Mouse (Mus musculus): ENCODE measurements at regions not wholly inside any gene's neighbourhood (a gene's known extent, or its start where the extent isn't known, plus 50 kb on each side); places are given as distances from the start of the nearest gene placed in this dataset.

- Histone ChIP-seq H3K4me3 (ENCODE audit: insufficient read depth, low read depth, low read length) (no peak overlapping the region), H3K79me2 (ENCODE audit: control insufficient read depth, insufficient read depth, low read length) (no peaks in the 10 kb centered on the region), H3K36me3 (ENCODE audit: control insufficient read depth, insufficient read depth, low read length) (no peaks in the 10 kb centered on the region), H3K4me1 (ENCODE audit: control insufficient read depth, insufficient read depth, low read length) (no peaks in the 10 kb centered on the region), H3K9ac (ENCODE audit: low read depth, low read length) (no peak overlapping the region), H3K27ac (replicated peaks; ENCODE audit: insufficient read depth, low read depth, low read length) (no peak overlapping the region), H3K27me3 (ENCODE audit: control insufficient read depth, insufficient read depth, low read length) (no peaks in the 10 kb centered on the region)
- TF ChIP-seq POLR2A (IDR thresholded peaks at IDR 0.05; ENCODE audit: extremely low read depth, insufficient read depth, low read length): no peak
- TF ChIP-seq CTCF (IDR thresholded peaks at IDR 0.05; ENCODE audit: low read depth, low read length): no peak
- DNase-seq (ENCODE audit: extremely low read depth, low read depth, low spot score): no peak
- 72% methylated on average over 3 of the region's 3 CpGs for WGBS
These were observed 165.3 kb upstream of the Lrrc3b start for GRCm38 (mm10) chr14:15603954-15604523.

DNA sequence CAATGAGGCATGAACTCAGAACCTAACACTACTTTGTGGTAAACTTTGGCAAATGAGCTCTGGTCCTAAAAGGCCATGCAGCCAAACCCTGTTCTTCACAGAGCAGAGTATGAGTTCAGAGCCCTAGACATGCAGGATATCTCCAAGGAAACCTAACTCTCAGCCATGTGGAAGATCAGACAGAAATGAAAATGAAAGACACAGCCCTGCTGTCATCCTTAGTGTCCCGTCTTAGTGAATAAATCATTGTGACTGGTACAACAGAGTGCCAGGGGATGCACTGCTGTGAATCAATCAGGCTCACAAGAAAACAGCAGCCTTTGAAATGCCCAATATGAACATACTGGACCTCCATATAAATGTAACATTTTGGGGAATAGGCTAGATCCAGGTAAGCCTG lies 171.4 kb upstream of the Lrrc3b start:
- TF ChIP-seq CTCF (IDR thresholded peaks at IDR 0.05; ENCODE audit: low read depth, low read length): no peak
- no peak for TF ChIP-seq POLR2A (IDR thresholded peaks at IDR 0.05; ENCODE audit: extremely low read depth, insufficient read depth, low read length)
- H3K27me3 ChIP-seq (ENCODE audit: control insufficient read depth, insufficient read depth, low read length): no peaks in the 10 kb centered on the region
- WGBS: 76% methylated on average over 1 of the region's 1 CpGs
- H3K36me3 ChIP-seq (ENCODE audit: control insufficient read depth, insufficient read depth, low read length): no peaks in the 10 kb centered on the region
- H3K9ac ChIP-seq (ENCODE audit: low read depth, low read length): no peak overlapping the region
- H3K27ac ChIP-seq (replicated peaks; ENCODE audit: insufficient read depth, low read depth, low read length): no peak overlapping the region
- DNase-seq (ENCODE audit: extremely low read depth, low read depth, low spot score): no peak
- no peaks in the 10 kb centered on the region for H3K4me1 ChIP-seq (ENCODE audit: control insufficient read depth, insufficient read depth, low read length)
- H3K79me2 ChIP-seq (ENCODE audit: control insufficient read depth, insufficient read depth, low read length): no peaks in the 10 kb centered on the region
- no peak overlapping the region for H3K4me3 ChIP-seq (ENCODE audit: insufficient read depth, low read depth, low read length)

DNA sequence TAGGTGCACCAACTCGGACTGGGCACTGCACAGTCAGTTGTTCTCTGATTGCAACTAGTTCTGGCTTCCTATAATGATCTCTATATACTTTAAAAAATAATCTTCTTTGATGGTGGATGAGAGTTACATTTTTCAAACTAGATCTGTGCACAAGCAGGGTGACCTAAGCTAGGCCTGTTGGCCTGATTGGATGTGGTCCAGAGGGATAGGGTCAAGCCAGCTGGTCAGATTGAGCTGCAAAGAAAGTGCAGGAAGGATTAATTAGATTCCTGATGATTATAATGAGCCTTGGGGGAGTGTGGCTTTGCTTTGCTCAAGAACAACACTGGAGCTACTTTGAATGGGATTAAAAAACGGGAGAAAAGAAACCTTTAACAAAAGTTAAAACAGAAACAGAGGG lies 195.8 kb upstream of the Lrrc3b start:
- WGBS: 31% methylated on average over 2 of the region's 2 CpGs
- H3K4me1 ChIP-seq (ENCODE audit: control insufficient read depth, insufficient read depth, low read length): no peaks in the 10 kb centered on the region
- DNase-seq (ENCODE audit: extremely low read depth, low read depth, low spot score): no peak
- H3K27ac ChIP-seq (replicated peaks; ENCODE audit: insufficient read depth, low read depth, low read length): no peak overlapping the region
- TF ChIP-seq CTCF (IDR thresholded peaks at IDR 0.05; ENCODE audit: low read depth, low read length) (no peak), POLR2A (IDR thresholded peaks at IDR 0.05; ENCODE audit: extremely low read depth, insufficient read depth, low read length) (no peak)
- no peaks in the 10 kb centered on the region for H3K36me3 ChIP-seq (ENCODE audit: control insufficient read depth, insufficient read depth, low read length)
- H3K9ac ChIP-seq (ENCODE audit: low read depth, low read length): no peak overlapping the region
- no peaks in the 10 kb centered on the region for H3K27me3 ChIP-seq (ENCODE audit: control insufficient read depth, insufficient read depth, low read length)
- no peaks in the 10 kb centered on the region for H3K79me2 ChIP-seq (ENCODE audit: control insufficient read depth, insufficient read depth, low read length)
- no peak overlapping the region for H3K4me3 ChIP-seq (ENCODE audit: insufficient read depth, low read depth, low read length)

GRCm38 (mm10) chr14:15637681-15638080 lies 198.9 kb upstream of the Lrrc3b start:
- no peaks in the 10 kb centered on the region for H3K36me3 ChIP-seq (ENCODE audit: control insufficient read depth, insufficient read depth, low read length)
- H3K27ac ChIP-seq (replicated peaks; ENCODE audit: insufficient read depth, low read depth, low read length): no peak overlapping the region
- no peak for DNase-seq (ENCODE audit: extremely low read depth, low read depth, low spot score)
- no peak overlapping the region for H3K9ac ChIP-seq (ENCODE audit: low read depth, low read length)
- no peaks in the 10 kb centered on the region for H3K79me2 ChIP-seq (ENCODE audit: control insufficient read depth, insufficient read depth, low read length)
- no peaks in the 10 kb centered on the region for H3K4me1 ChIP-seq (ENCODE audit: control insufficient read depth, insufficient read depth, low read length)
- 64% methylated on average over 2 of the region's 2 CpGs for WGBS
- no peak for TF ChIP-seq POLR2A (IDR thresholded peaks at IDR 0.05; ENCODE audit: extremely low read depth, insufficient read depth, low read length)
- TF ChIP-seq CTCF (IDR thresholded peaks at IDR 0.05; ENCODE audit: low read depth, low read length): no peak
- H3K4me3 ChIP-seq (ENCODE audit: insufficient read depth, low read depth, low read length): no peak overlapping the region
- H3K27me3 ChIP-seq (ENCODE audit: control insufficient read depth, insufficient read depth, low read length): no peaks in the 10 kb centered on the region

GRCm38 (mm10) chr14:15638869-15639268 lies 200.1 kb upstream of the Lrrc3b start:
- no peak for TF ChIP-seq CTCF (IDR thresholded peaks at IDR 0.05; ENCODE audit: low read depth, low read length)
- no peak for TF ChIP-seq POLR2A (IDR thresholded peaks at IDR 0.05; ENCODE audit: extremely low read depth, insufficient read depth, low read length)
- Histone ChIP-seq H3K4me1 (ENCODE audit: control insufficient read depth, insufficient read depth, low read length) (no peaks in the 10 kb centered on the region), H3K4me3 (ENCODE audit: insufficient read depth, low read depth, low read length) (no peak overlapping the region), H3K36me3 (ENCODE audit: control insufficient read depth, insufficient read depth, low read length) (no peaks in the 10 kb centered on the region), H3K27me3 (ENCODE audit: control insufficient read depth, insufficient read depth, low read length) (no peaks in the 10 kb centered on the region), H3K79me2 (ENCODE audit: control insufficient read depth, insufficient read depth, low read length) (no peaks in the 10 kb centered on the region), H3K9ac (ENCODE audit: low read depth, low read length) (no peak overlapping the region), H3K27ac (replicated peaks; ENCODE audit: insufficient read depth, low read depth, low read length) (no peak overlapping the region)
- WGBS: 86% methylated on average over 1 of the region's 1 CpGs
- DNase-seq (ENCODE audit: extremely low read depth, low read depth, low spot score): no peak

- 46% methylated on average over 2 of the region's 2 CpGs for WGBS
- Histone ChIP-seq H3K79me2 (ENCODE audit: control insufficient read depth, insufficient read depth, low read length) (no peaks in the 10 kb centered on the region), H3K4me3 (ENCODE audit: insufficient read depth, low read depth, low read length) (no peak overlapping the region), H3K27ac (replicated peaks; ENCODE audit: insufficient read depth, low read depth, low read length) (no peak overlapping the region), H3K36me3 (ENCODE audit: control insufficient read depth, insufficient read depth, low read length) (no peaks in the 10 kb centered on the region), H3K4me1 (ENCODE audit: control insufficient read depth, insufficient read depth, low read length) (no peaks in the 10 kb centered on the region), H3K27me3 (ENCODE audit: control insufficient read depth, insufficient read depth, low read length) (no peaks in the 10 kb centered on the region), H3K9ac (ENCODE audit: low read depth, low read length) (no peak overlapping the region)
- TF ChIP-seq POLR2A (IDR thresholded peaks at IDR 0.05; ENCODE audit: extremely low read depth, insufficient read depth, low read length) (no peak), CTCF (IDR thresholded peaks at IDR 0.05; ENCODE audit: low read depth, low read length) (no peak)
- no peak for DNase-seq (ENCODE audit: extremely low read depth, low read depth, low spot score)
These were observed 222.1 kb upstream of the Lrrc3b start for GRCm38 (mm10) chr14:15660886-15661285.

Measured in liver, adult 2 months (tissue).